Mouse (Mus musculus) hindbrain, embryonic 16.5 days (tissue): ENCODE data around the gene Adcyap1r1. TPM values are rescaled to one million over a fixed set of nuclear protein-coding genes. Genes with fewer than 3 reads are reported as not detected.

Experiments used
- ATAC-seq: fragments of 200-750 bp; cut with Nextera tagmentation; 2 replicates; pipeline ENCODE4 v1.8.0; 2017; ENCODE audit warnings: moderate TSS enrichment, moderate library complexity
- H3K27ac ChIP-seq: fragments of 300-500 bp; sonication (generic); 2 replicates; pipeline ENCODE4 v1.5.1; 2014; ENCODE audit warnings: low read depth, mild to moderate bottlenecking, control low read depth, low read length, moderate library complexity
- H3K27me3 ChIP-seq: fragments of 300-500 bp; sonication (generic); replicated peaks from 2 replicates; pipeline ENCODE4 v1.6.1; 2014; ENCODE audit warnings: low read length; ENCODE audit not compliant: control insufficient read depth, insufficient read depth
- H3K36me3 ChIP-seq: fragments of 300-500 bp; sonication (generic); 2 replicates; pipeline ENCODE4 v1.6.1; 2014; ENCODE audit warnings: mild to moderate bottlenecking, low read length, moderate library complexity, mixed read lengths; ENCODE audit not compliant: control insufficient read depth, insufficient read depth
- H3K4me1 ChIP-seq: fragments of 300-500 bp; sonication (generic); 2 replicates; pipeline ENCODE4 v1.6.1; 2014; ENCODE audit warnings: low read depth, low read length; ENCODE audit not compliant: control insufficient read depth, insufficient read depth
- H3K4me2 ChIP-seq: fragments of 300-500 bp; sonication (generic); 2 replicates; pipeline ENCODE4 v1.6.1; 2014; ENCODE audit warnings: mild to moderate bottlenecking, low read length, control low read depth, moderate library complexity
- H3K4me3 ChIP-seq: fragments of 300-500 bp; sonication (generic); 2 replicates; pipeline ENCODE4 v1.5.1; 2014; ENCODE audit warnings: mild to moderate bottlenecking, low read length, control low read depth, moderate library complexity
- H3K9ac ChIP-seq: fragments of 300-500 bp; sonication (generic); 2 replicates; pipeline ENCODE4 v1.6.1; 2014; ENCODE audit warnings: low read depth, mild to moderate bottlenecking, control low read depth, low read length, moderate library complexity
- H3K9me3 ChIP-seq: fragments of 300-500 bp; sonication (generic); 2 replicates; pipeline ENCODE4 v1.6.1; 2014; ENCODE audit warnings: mild to moderate bottlenecking, low read length, moderate library complexity; ENCODE audit not compliant: control insufficient read depth
- WGBS: fragments of 180-500 bp; shearing (Covaris S2); extraction: QIAGEN DNeasy Blood & Tissue Kit; methylation state at CpG from one replicate; pipeline ENCODE4 v1.1.7; 2014; 5-methylcytosine and 5-hydroxymethylcytosine counted together
- polyA plus RNA-seq: library from polyadenylated mRNA; unstranded; fragments of >200 nt; fragmentation: Nextera tagmentation; extraction: Ambion mirVana; gene quantifications from 2 replicates; pipeline ENCODE4 v1.2.1, GENCODE M21; 2015

The Adcyap1r1 gene
- polyA plus RNA-seq, 1 experiment from 2014 or later: 67.1 TPM

GRCm38 (mm10) chr6:55443927-55444688 is 7.7 kb upstream of the Adcyap1r1 start:
- H3K4me3 ChIP-seq: no peak overlapping the region
- no peak overlapping the region for H3K9ac ChIP-seq
- no peaks in the 10 kb centered on the region for H3K27me3 ChIP-seq
- ATAC-seq: peak; percentile 97
- WGBS: 9% methylated on average over 2 of the region's 2 CpGs
- H3K27ac ChIP-seq: peak overlapping the region; percentile 80
- H3K36me3 ChIP-seq: no peaks in the 10 kb centered on the region
- peaks cover 10% of the 10 kb centered on the region for H3K4me1 ChIP-seq
- H3K9me3 ChIP-seq: no peaks in the 10 kb centered on the region
- H3K4me2 ChIP-seq: no peak overlapping the region

- H3K36me3 ChIP-seq: no peaks in the 10 kb centered on the region
- no peaks in the 10 kb centered on the region for H3K27me3 ChIP-seq
- no peak overlapping the region for H3K4me3 ChIP-seq
- WGBS: 26% methylated on average over 4 of the region's 4 CpGs
- H3K4me1 ChIP-seq: peaks cover 10% of the 10 kb centered on the region
- H3K9me3 ChIP-seq: no peaks in the 10 kb centered on the region
- H3K27ac ChIP-seq: peak overlapping the region; percentile 32
- H3K4me2 ChIP-seq: no peak overlapping the region
- H3K9ac ChIP-seq: no peak overlapping the region
- peak; percentile 10; the same call in 1 of the 2 replicates for ATAC-seq
Measured at GRCm38 (mm10) chr6:55444721-55445120, 7.1 kb upstream of the Adcyap1r1 start.

DNA sequence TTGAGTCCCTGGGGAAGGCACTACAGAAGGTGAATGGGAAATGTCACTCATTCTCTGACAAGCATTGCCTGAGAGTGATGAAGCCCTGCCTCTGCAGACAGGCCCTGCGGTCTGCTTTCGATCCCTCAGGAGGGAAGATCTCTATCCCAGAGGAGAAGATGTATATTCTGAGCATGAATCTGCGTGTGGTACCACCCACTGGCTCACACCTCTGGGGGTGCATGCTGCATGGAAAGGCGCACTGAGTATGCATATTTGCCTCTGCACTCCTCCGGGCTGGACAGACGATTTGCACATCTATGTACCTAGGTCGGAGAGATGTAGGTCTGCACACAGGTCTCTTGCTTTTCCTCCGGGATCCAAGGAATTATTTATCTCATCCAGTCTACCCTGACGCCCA is 3.6 kb upstream of the Adcyap1r1 start:
- Histone ChIP-seq H3K27me3 (no peaks in the 10 kb centered on the region), H3K4me3 (no peak overlapping the region), H3K27ac (no peak overlapping the region), H3K9ac (no peak overlapping the region), H3K36me3 (no peaks in the 10 kb centered on the region), H3K4me1 (peaks cover 18% of the 10 kb centered on the region), H3K4me2 (no peak overlapping the region), H3K9me3 (no peaks in the 10 kb centered on the region)
- WGBS: 71% methylated on average over 9 of the region's 9 CpGs
- ATAC-seq: no peak

DNA sequence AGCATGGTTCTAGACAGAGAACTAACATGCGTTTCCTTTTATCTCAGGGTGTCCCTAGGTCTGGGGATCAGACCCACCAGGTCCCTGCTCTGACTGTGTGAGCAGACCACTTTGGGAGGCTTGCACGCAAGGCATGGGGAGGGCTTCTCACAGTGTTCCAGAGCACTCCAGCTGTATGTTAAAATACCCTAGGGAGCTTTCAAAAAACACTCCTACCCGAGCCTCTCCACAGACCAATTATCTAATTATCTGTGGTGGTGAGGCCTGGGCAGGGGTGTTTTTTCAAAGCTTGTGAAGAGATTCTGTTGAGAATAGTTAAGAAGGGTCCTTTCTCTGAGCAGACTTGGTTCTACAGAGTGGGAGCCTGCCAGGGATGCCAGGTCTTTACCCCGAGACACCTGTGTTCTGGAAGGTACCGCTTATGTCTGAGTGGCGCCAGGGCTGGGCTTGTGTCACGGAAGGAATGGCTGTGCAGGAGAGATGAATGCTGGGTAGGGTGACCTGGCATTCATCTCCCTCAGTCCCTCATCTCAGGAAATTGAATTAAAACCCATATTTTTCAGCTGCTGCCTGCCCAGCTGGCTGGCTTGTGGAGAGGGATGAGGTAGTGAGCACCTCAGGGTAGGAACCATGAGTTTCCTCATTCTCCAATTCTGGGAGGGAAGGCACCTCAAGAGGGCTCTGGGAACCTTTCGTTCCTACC is 2.7 kb upstream of the Adcyap1r1 start:
- Histone ChIP-seq H3K4me3 (no peak overlapping the region), H3K9me3 (no peaks in the 10 kb centered on the region), H3K4me1 (peaks cover 19% of the 10 kb centered on the region), H3K27me3 (no peaks in the 10 kb centered on the region), H3K4me2 (no peak overlapping the region), H3K27ac (no peak overlapping the region), H3K36me3 (no peaks in the 10 kb centered on the region), H3K9ac (no peak overlapping the region)
- 68% methylated on average over 8 of the region's 8 CpGs for WGBS
- ATAC-seq: no peak

GRCm38 (mm10) chr6:55452381-55452780 is 603 bp downstream of the Adcyap1r1 start:
- no peak; the same call in 1 of the 2 replicates for ATAC-seq
- Histone ChIP-seq H3K4me2 (peak overlapping the region; percentile 56), H3K9me3 (no peaks in the 10 kb centered on the region), H3K9ac (peak overlapping the region; percentile 96), H3K4me3 (peak overlapping the region; percentile 84), H3K36me3 (no peaks in the 10 kb centered on the region), H3K27ac (peak overlapping the region; percentile 95), H3K27me3 (no peaks in the 10 kb centered on the region), H3K4me1 (peaks cover 44% of the 10 kb centered on the region)
- under 1% methylated on average over 23 of the region's 24 CpGs for WGBS

DNA sequence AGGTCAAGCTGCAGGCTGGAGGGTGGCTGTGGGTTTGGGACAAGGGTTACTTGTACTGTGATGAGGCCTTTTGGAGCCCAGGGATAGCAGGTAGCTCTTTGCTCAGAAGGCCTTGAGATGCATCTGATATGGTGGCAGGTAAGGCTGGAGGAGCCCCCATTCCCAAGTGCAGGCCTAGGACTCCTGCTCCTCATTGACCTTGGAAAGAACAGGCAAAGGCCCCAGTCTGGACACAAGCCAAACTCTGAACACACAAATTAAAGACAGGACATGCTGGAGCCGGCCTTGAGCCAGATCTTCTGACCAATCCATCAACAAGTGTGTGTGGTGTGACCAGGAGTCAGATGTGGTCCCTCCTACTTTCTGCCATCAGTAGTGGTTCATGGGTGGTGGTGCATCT is 1.8 kb downstream of the Adcyap1r1 start:
- Histone ChIP-seq H3K4me2 (peak overlapping the region; percentile 56), H3K9me3 (no peaks in the 10 kb centered on the region), H3K27ac (no peak overlapping the region), H3K4me1 (peaks cover 49% of the 10 kb centered on the region), H3K36me3 (no peaks in the 10 kb centered on the region), H3K9ac (peak overlapping the region; percentile 96), H3K4me3 (peak overlapping the region; percentile 84), H3K27me3 (no peaks in the 10 kb centered on the region)
- WGBS: 13% methylated on average over 1 of the region's 1 CpGs
- ATAC-seq: no peak

DNA sequence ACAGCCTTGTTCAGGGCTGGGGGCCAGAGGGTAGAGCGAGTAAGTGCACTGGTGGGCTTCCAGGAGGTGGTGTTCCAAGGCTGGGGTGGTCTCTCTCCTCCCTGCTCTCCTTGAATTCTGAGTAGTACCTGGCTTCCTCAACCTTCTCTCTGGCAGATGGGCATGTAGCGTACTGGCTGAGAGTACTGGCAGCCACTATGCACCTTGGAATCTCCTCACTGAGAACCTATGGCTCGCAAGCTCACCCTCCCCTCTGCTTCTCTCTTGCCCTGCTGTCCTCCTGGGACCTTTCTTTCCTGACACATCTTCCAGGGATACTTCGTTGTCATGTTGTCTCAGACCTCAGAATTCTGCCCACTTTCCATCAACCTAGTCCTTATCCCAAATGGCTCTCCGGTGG is 3.9 kb downstream of the Adcyap1r1 start:
- no peak for ATAC-seq
- peaks cover 55% of the 10 kb centered on the region for H3K4me1 ChIP-seq
- WGBS: 86% methylated on average over 5 of the region's 5 CpGs

DNA sequence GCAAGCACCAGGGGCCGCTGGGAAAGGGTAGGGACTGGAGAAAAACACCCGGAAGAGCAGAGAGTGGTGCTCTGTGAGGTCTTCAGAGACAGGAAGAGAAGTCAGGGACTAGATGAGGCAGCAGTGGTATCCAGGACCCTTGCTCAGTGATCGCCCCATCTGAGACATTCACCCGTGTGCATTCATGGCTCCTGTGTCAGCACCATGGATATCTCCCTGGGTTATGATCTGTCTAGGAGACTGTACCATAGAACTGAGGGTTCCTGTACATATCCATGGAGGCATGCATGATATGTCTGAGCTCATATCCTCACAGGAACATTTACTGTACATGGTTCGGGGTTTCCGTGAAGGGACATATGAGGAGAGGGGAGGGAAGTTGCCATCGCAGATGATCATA is 5.9 kb downstream of the Adcyap1r1 start:
- 78% methylated on average over 7 of the region's 7 CpGs for WGBS
- no peak overlapping the region; the same call in 1 of the 2 replicates for H3K4me2 ChIP-seq
- H3K27ac ChIP-seq: no peak overlapping the region
- H3K4me1 ChIP-seq: peaks cover 50% of the 10 kb centered on the region
- H3K4me3 ChIP-seq: no peak overlapping the region
- H3K9ac ChIP-seq: no peak overlapping the region
- peaks cover 3% of the 10 kb centered on the region; the same call in 1 of the 2 replicates for H3K36me3 ChIP-seq
- H3K9me3 ChIP-seq: no peaks in the 10 kb centered on the region
- H3K27me3 ChIP-seq: no peaks in the 10 kb centered on the region
- no peak for ATAC-seq

More for the DNA sequence above, 3.9 kb downstream of the Adcyap1r1 start:
- no peak overlapping the region for H3K9ac ChIP-seq
- no peaks in the 10 kb centered on the region for H3K36me3 ChIP-seq
- peak overlapping the region; percentile 56 for H3K4me2 ChIP-seq
- H3K27ac ChIP-seq: no peak overlapping the region
- peak overlapping the region; percentile 3; the same call in 1 of the 2 replicates for H3K4me3 ChIP-seq
- no peaks in the 10 kb centered on the region for H3K9me3 ChIP-seq
- H3K27me3 ChIP-seq: no peaks in the 10 kb centered on the region

DNA sequence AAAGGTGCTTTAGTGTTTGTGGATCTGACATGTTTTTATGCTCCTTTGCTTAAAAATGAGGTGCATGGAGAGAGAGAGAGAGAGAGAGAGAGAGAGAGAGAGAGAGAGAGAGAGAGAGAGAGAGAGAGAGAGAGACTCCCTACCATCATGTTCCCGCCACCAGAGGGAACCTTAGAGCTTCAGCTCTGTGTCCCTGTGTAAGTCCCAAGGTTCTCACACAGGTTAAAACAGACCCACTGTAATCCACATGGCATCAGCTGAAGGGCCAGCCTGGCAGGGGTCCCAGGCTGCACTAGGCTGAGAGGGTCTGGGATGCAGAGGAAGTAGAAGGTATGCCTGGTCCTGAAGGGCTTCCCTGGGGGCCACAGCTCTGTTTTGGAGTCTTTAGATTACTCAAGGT is 6.4 kb downstream of the Adcyap1r1 start:
- Histone ChIP-seq H3K9me3 (no peaks in the 10 kb centered on the region), H3K27ac (no peak overlapping the region), H3K4me3 (no peak overlapping the region), H3K27me3 (no peaks in the 10 kb centered on the region), H3K36me3 (peaks cover 5% of the 10 kb centered on the region; the same call in 1 of the 2 replicates), H3K4me2 (no peak overlapping the region), H3K9ac (no peak overlapping the region), H3K4me1 (peaks cover 48% of the 10 kb centered on the region)
- ATAC-seq: no peak
- 33% methylated on average over 1 of the region's 1 CpGs for WGBS
